In the genomic region with DNA sequence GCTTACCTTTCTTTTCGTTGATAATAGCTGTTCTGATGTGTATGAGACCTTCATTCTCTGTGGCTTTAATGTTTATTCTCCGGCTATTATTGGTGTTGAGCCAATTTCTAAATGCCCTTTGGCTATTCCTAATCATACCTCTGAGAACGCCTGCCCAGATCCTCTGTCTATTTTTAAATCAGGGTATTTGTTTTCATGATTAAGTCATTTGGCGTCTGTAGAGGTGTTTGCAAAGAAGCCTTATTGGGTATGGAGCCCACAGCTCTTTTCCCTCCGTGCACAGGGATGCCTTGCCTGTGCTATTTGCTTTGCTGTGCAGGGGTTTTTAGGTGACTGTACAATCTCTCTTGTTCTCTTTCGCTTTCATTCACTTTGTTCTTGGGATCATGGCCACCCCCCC, we compare ENCODE assay signal across 36 mouse cellular contexts. TPM values are rescaled to one million over a fixed set of nuclear protein-coding genes. Genes with fewer than 3 reads are reported as not detected.
DNase-seq lines count a peak whose midpoint lies in the region; ATAC-seq lines count a peak whose summit lies in the region.
"Had no signal": no experiment of that assay in that cellular context is flagged by ENCODE, and none has a peak within 500 bp of the region (broad histone marks: within the 10 kb centered on the region; RNA-seq: fewer than 3 reads in every experiment).

No protein-coding gene starts in this region.

- no peak overlapping the region for H3K4me3 ChIP-seq in heart, embryonic 13.5 days
- H3K4me3 ChIP-seq: embryonic facial prominence, embryonic 13.5 days; forebrain, embryonic 10.5 days; forebrain, embryonic 15.5 days; hindbrain, embryonic 13.5 days; left cerebral cortex, adult 2 months; limb, embryonic 12.5 days; midbrain, embryonic 12.5 days; neural tube, embryonic 13.5 days had no signal

- H3K9ac ChIP-seq in heart, embryonic 13.5 days, result no peak overlapping the region
- H3K9ac ChIP-seq: embryonic facial prominence, embryonic 13.5 days; forebrain, embryonic 15.5 days; hindbrain, embryonic 13.5 days; limb, embryonic 12.5 days; liver, postnatal 0 days; midbrain, embryonic 12.5 days; neural tube, embryonic 13.5 days had no signal

- H3K9me3 ChIP-seq in heart, embryonic 13.5 days, result no peaks in the 10 kb centered on the region
- H3K9me3 ChIP-seq: embryonic facial prominence, embryonic 13.5 days; forebrain, embryonic 10.5 days; forebrain, embryonic 15.5 days; hindbrain, embryonic 13.5 days; limb, embryonic 12.5 days; midbrain, embryonic 12.5 days; neural tube, embryonic 13.5 days had no signal

- WGBS in heart, embryonic 13.5 days, result 47% methylated on average over 6 of the region's 6 CpGs

- no peaks in the 10 kb centered on the region; the same call in 1 of the 2 replicates for H3K27me3 ChIP-seq in heart, embryonic 13.5 days (replicated peaks)
- H3K27me3 ChIP-seq: embryonic facial prominence, embryonic 13.5 days; forebrain, embryonic 15.5 days; hindbrain, embryonic 13.5 days; midbrain, embryonic 12.5 days; neural tube, embryonic 13.5 days had no signal

- H3K27ac ChIP-seq in heart, embryonic 13.5 days (replicated peaks), result 0 out of 2 replicates have a peak overlapping the region, but pooled peaks have one; percentile 34
- H3K27ac ChIP-seq: embryonic facial prominence, embryonic 13.5 days; forebrain, embryonic 10.5 days; forebrain, embryonic 15.5 days; hindbrain, embryonic 13.5 days; left cerebral cortex, adult 2 months; limb, embryonic 12.5 days; midbrain, embryonic 12.5 days; neural tube, embryonic 13.5 days had no signal

- intact Hi-C loops in heart, postnatal 25 days (cut with DNase I), result no loop called here
- intact Hi-C loops in heart, postnatal 10 days (cut with DNase I), result no loop called here

- DNase-seq in gastrocnemius, adult 18-20 months (ENCODE audit: low spot score), result peak; percentile 50
- no peak for DNase-seq in gastrocnemius, postnatal 10 days
- DNase-seq in heart, postnatal 25 days (ENCODE audit: low spot score), result no peak
- DNase-seq in heart, postnatal 10 days, result peak; percentile 36 to 39
- DNase-seq in heart, adult 8-10 months (ENCODE audit: low spot score), result no peak
- DNase-seq in skeletal muscle tissue, adult 2 months (ENCODE audit: low read depth, low spot score), result peak; percentile 69
- DNase-seq in layer of hippocampus, adult 11-12 months (ENCODE audit: low spot score), result no peak
- DNase-seq: adrenal gland, postnatal 25 days; cerebellum, adult 11-12 months; cerebellum, adult 9-11 months; kidney, adult 9 months; kidney, postnatal 10 days; liver, postnatal 0 days; lung, postnatal 36 days; right cerebral cortex, postnatal 4 days; thymus, adult 2 months; thymus, postnatal 36 days had no signal

- 0 out of 2 replicates have a peak overlapping the region, but pooled peaks have one; percentile 11 for H3K4me2 ChIP-seq in heart, embryonic 13.5 days
- H3K4me2 ChIP-seq: embryonic facial prominence, embryonic 13.5 days; forebrain, embryonic 15.5 days; hindbrain, embryonic 13.5 days; limb, embryonic 12.5 days; liver, embryonic 11.5 days; midbrain, embryonic 12.5 days; neural tube, embryonic 13.5 days had no signal

- peaks cover 36% of the 10 kb centered on the region for H3K4me1 ChIP-seq in heart, embryonic 13.5 days
- H3K4me1 ChIP-seq: forebrain, embryonic 15.5 days; midbrain, embryonic 12.5 days; neural tube, embryonic 13.5 days had no signal

- no peaks in the 10 kb centered on the region for H3K36me3 ChIP-seq in heart, embryonic 13.5 days
- H3K36me3 ChIP-seq: embryonic facial prominence, embryonic 13.5 days; forebrain, embryonic 10.5 days; forebrain, embryonic 15.5 days; hindbrain, embryonic 13.5 days; limb, embryonic 12.5 days; midbrain, embryonic 12.5 days; neural tube, embryonic 13.5 days had no signal

- ATAC-seq in heart, embryonic 13.5 days (ENCODE audit: extremely low read depth, insufficient number of reproducible peaks, low FRiP score, low TSS enrichment), result no peak
- ATAC-seq: forebrain, embryonic 15.5 days; intestine, postnatal 0 days; liver, postnatal 0 days had no signal

RNA-seq across cellular contexts. Expression of gene Muc4, which starts 22.1 kb away (rescaled TPM):
- total RNA-seq in gastrocnemius, adult 18-20 months (2021), result under 1 TPM; 0.02 to 0.41 TPM
- total RNA-seq in gastrocnemius, postnatal 10 days (2021), result under 1 TPM; 0.07 to 0.47 TPM
- polyA plus RNA-seq in heart, embryonic 13.5 days (2015; fragmentation: Nextera tagmentation; extraction: Ambion mirVana), result 0.21 TPM in 1 of 2 replicates, not detected in the other
- total RNA-seq in heart, postnatal 25 days (2021), result under 1 TPM; 0.08 to 0.10 TPM
- total RNA-seq in heart, postnatal 10 days (2021), result under 1 TPM; 0.10 to 0.17 TPM
- under 1 TPM; 0.29 to 0.50 (median 0.35) TPM for total RNA-seq in heart, adult 8-10 months (2022)
- total RNA-seq: adrenal gland, adult 18-20 months; adrenal gland, postnatal 25 days; common myeloid progenitor, adult 5-6 weeks; granulocyte monocyte progenitor cell, adult 5-6 weeks; layer of hippocampus, adult 18-20 months; layer of hippocampus, postnatal 10 days; left cerebral cortex, adult 2 months; left cerebral cortex, postnatal 25 days; megakaryocyte, adult 5-6 weeks; MEL had no signal
- polyA plus RNA-seq: forebrain, embryonic 15.5 days; hindbrain, embryonic 13.5 days; limb, embryonic 12.5 days; neural tube, embryonic 13.5 days had no signal

Comparison
In these comparisons a context has a peak if more than half of its experiments do, and no peak if none do; other contexts are left out.
1. DNase-seq: peak in gastrocnemius, adult 18-20 months (single experiment), heart, postnatal 10 days (2 of 2) and skeletal muscle tissue, adult 2 months (single experiment); none in gastrocnemius, postnatal 10 days (single experiment), heart, postnatal 25 days (single experiment), heart, adult 8-10 months (single experiment) and layer of hippocampus, adult 11-12 months (single experiment).